Comparison of ENCODE assay signal across 8 mouse cellular contexts in genomic region chr19:3767781-3768696, GRCm38 (mm10). TPM values are rescaled to one million over a fixed set of nuclear protein-coding genes. Genes with fewer than 3 reads are reported as not detected.
DNase-seq lines count a peak whose midpoint lies in the region; ATAC-seq and TF ChIP-seq lines count a peak whose summit lies in the region.

No protein-coding gene starts in this region.

- DNase-seq in forebrain, embryonic 14.5 days (ENCODE audit: low spot score) = peak; percentile 97
- peak; percentile 90 to 92 for DNase-seq in heart, postnatal 14 days
- DNase-seq in layer of hippocampus, adult 11-12 months (ENCODE audit: low spot score) = peak; percentile 84
- DNase-seq in liver, postnatal 0 days = peak; percentile 87
- peak; percentile 88 for DNase-seq in telencephalon, adult 2 months (ENCODE audit: low read depth, low spot score)

- peak overlapping the region; percentile 86 for H3K27ac ChIP-seq in ES-Bruce4 (ENCODE audit: insufficient read depth, low read length)
- peak overlapping the region; percentile 100 for H3K27ac ChIP-seq in forebrain, embryonic 14.5 days (ENCODE audit: low read depth, low read length)
- peak overlapping the region; percentile 100 for H3K27ac ChIP-seq in liver, postnatal 0 days (ENCODE audit: low read depth)
- H3K27ac ChIP-seq in neural tube, embryonic 13.5 days (replicated peaks) = peak overlapping the region; percentile 100

- H3K4me2 ChIP-seq in forebrain, embryonic 14.5 days (ENCODE audit: low read length) = peak overlapping the region; percentile 89
- H3K4me2 ChIP-seq in liver, postnatal 0 days (ENCODE audit: low read depth, low read length) = peak overlapping the region; percentile 87
- peak overlapping the region; percentile 93 for H3K4me2 ChIP-seq in neural tube, embryonic 13.5 days

- TF ChIP-seq POLR2A in ES-Bruce4 (IDR thresholded peaks at IDR 0.05; ENCODE audit: insufficient read depth, low read length) = no peak

- 0 out of 2 replicates have a peak, but pooled peaks have one; percentile 10 for TF ChIP-seq EP300 in ES-Bruce4 (IDR thresholded peaks at IDR 0.05; ENCODE audit: insufficient read depth, low read depth, low read length)
- TF ChIP-seq EP300 in liver, postnatal 0 days (IDR thresholded peaks at IDR 0.05; ENCODE audit: low read depth) = 0 out of 2 replicates have a peak, but pooled peaks have one; percentile 44

- WGBS in forebrain, embryonic 14.5 days = under 1% methylated on average over 99 of the region's 111 CpGs
- 2% methylated on average over 100 of the region's 111 CpGs for WGBS in liver, postnatal 0 days (ENCODE audit: insufficient replicate concordance)
- WGBS in neural tube, embryonic 13.5 days = under 1% methylated on average over 111 of the region's 111 CpGs

- H3K36me3 ChIP-seq in ES-Bruce4 (ENCODE audit: control insufficient read depth, insufficient read depth, low read length, poor library complexity, severe bottlenecking) = no peaks in the 10 kb centered on the region
- H3K36me3 ChIP-seq in forebrain, embryonic 14.5 days (ENCODE audit: control insufficient read depth, insufficient read depth, low read length) = 0 out of 2 replicates have a peak, but pooled peaks cover 6% of the 10 kb centered on the region
- H3K36me3 ChIP-seq in liver, postnatal 0 days (replicated peaks; ENCODE audit: insufficient read depth, low read length) = 0 out of 2 replicates have a peak, but pooled peaks cover 3% of the 10 kb centered on the region
- no peaks in the 10 kb centered on the region for H3K36me3 ChIP-seq in neural tube, embryonic 13.5 days

- TF ChIP-seq CTCF in ES-Bruce4 (IDR thresholded peaks at IDR 0.05; ENCODE audit: low read depth, low read length) = no peak
- TF ChIP-seq CTCF in liver, postnatal 0 days (IDR thresholded peaks at IDR 0.05; ENCODE audit: low read depth) = no peak

- H3K27me3 ChIP-seq in ES-Bruce4 (ENCODE audit: control insufficient read depth, insufficient read depth, low read length, poor library complexity, severe bottlenecking) = no peaks in the 10 kb centered on the region
- H3K27me3 ChIP-seq in forebrain, embryonic 14.5 days (replicated peaks; ENCODE audit: control insufficient read depth, insufficient read depth, low read length) = no peaks in the 10 kb centered on the region
- no peaks in the 10 kb centered on the region for H3K27me3 ChIP-seq in liver, postnatal 0 days (ENCODE audit: insufficient read depth, low read length)
- no peaks in the 10 kb centered on the region for H3K27me3 ChIP-seq in neural tube, embryonic 13.5 days

- H3K4me1 ChIP-seq in ES-Bruce4 (ENCODE audit: control insufficient read depth, insufficient read depth, low read length) = peaks cover 2% of the 10 kb centered on the region
- H3K4me1 ChIP-seq in forebrain, embryonic 14.5 days (ENCODE audit: control insufficient read depth, insufficient read depth, low read length) = peaks cover 12% of the 10 kb centered on the region
- peaks cover 15% of the 10 kb centered on the region for H3K4me1 ChIP-seq in liver, postnatal 0 days (ENCODE audit: insufficient read depth)
- H3K4me1 ChIP-seq in neural tube, embryonic 13.5 days (replicated peaks) = peaks cover 42% of the 10 kb centered on the region

- peak; percentile 33; the same call in 1 of the 2 replicates for ATAC-seq in cerebellum, adult (ENCODE audit: insufficient number of reproducible peaks, low FRiP score, low TSS enrichment)
- ATAC-seq in forebrain, embryonic 14.5 days = peak; percentile 74
- ATAC-seq in liver, postnatal 0 days = peak; percentile 69
- ATAC-seq in neural tube, embryonic 13.5 days (ENCODE audit: low read depth) = peak; percentile 80

- H3K9me3 ChIP-seq in ES-Bruce4 (replicated peaks; ENCODE audit: control insufficient read depth, insufficient read depth, low read length, poor library complexity, severe bottlenecking) = no peaks in the 10 kb centered on the region
- no peaks in the 10 kb centered on the region for H3K9me3 ChIP-seq in forebrain, embryonic 14.5 days (replicated peaks; ENCODE audit: control insufficient read depth, low read length)
- H3K9me3 ChIP-seq in liver, postnatal 0 days (ENCODE audit: low read length) = no peaks in the 10 kb centered on the region
- H3K9me3 ChIP-seq in neural tube, embryonic 13.5 days = no peaks in the 10 kb centered on the region

- intact Hi-C loops in heart, postnatal 14 days (cut with DNase I) = loop anchor here (5.0 kb wide), 1 partner anchor 214 kb away; no protein-coding TSS in a partner anchor

- H3K4me3 ChIP-seq in ES-Bruce4 (ENCODE audit: low read depth, low read length) = peak overlapping the region; percentile 63
- peak overlapping the region; percentile 99 for H3K4me3 ChIP-seq in forebrain, embryonic 14.5 days (ENCODE audit: low read depth, low read length)
- peak overlapping the region; percentile 99 for H3K4me3 ChIP-seq in liver, postnatal 0 days (ENCODE audit: low read depth, low read length)
- H3K4me3 ChIP-seq in neural tube, embryonic 13.5 days = peak overlapping the region; percentile 72

- H3K9ac ChIP-seq in ES-Bruce4 (ENCODE audit: low read depth, poor library complexity, severe bottlenecking) = peak overlapping the region; percentile 96
- H3K9ac ChIP-seq in forebrain, embryonic 14.5 days (ENCODE audit: low read length) = peak overlapping the region; percentile 100
- peak overlapping the region; percentile 100 for H3K9ac ChIP-seq in liver, postnatal 0 days (replicated peaks)
- H3K9ac ChIP-seq in neural tube, embryonic 13.5 days = peak overlapping the region; percentile 99

RNA-seq across cellular contexts. Expression of gene Kmt5b, which starts 0.8 kb away (rescaled TPM):
- 34.6 and 39.4 TPM in 2 replicates for polyA plus RNA-seq in ES-Bruce4 (2011; ENCODE audit: insufficient read depth, insufficient read length, low read depth, missing spikeins)
- 32.8 and 48.7 TPM in 2 replicates for polyA plus RNA-seq in forebrain, embryonic 14.5 days (2014; fragmentation: Nextera tagmentation; extraction: Ambion mirVana)
- 10 to 100 TPM; 35.3 to 40.1 TPM for total RNA-seq in heart, postnatal 14 days (2021)
- 4.7 and 6.2 TPM in 2 replicates for polyA plus RNA-seq in liver, postnatal 0 days (2015; fragmentation: Nextera tagmentation; extraction: Ambion mirVana)
- 43.7 and 45.7 TPM in 2 replicates for polyA plus RNA-seq in neural tube, embryonic 13.5 days (2015; fragmentation: Nextera tagmentation; extraction: Ambion mirVana)

RNA-seq across cellular contexts. Expression of gene 1810055G02Rik, which starts 59.9 kb away (rescaled TPM):
- polyA plus RNA-seq in ES-Bruce4 (2011; ENCODE audit: insufficient read depth, insufficient read length, low read depth, missing spikeins) = 30.7 and 31.8 TPM in 2 replicates
- 29.7 and 34.6 TPM in 2 replicates for polyA plus RNA-seq in forebrain, embryonic 14.5 days (2014; fragmentation: Nextera tagmentation; extraction: Ambion mirVana)
- 1 to 10 TPM; 8.9 TPM for total RNA-seq in heart, postnatal 14 days (2021)
- polyA plus RNA-seq in liver, postnatal 0 days (2015; fragmentation: Nextera tagmentation; extraction: Ambion mirVana) = 48.2 and 52.7 TPM in 2 replicates
- 38.5 and 42.5 TPM in 2 replicates for polyA plus RNA-seq in neural tube, embryonic 13.5 days (2015; fragmentation: Nextera tagmentation; extraction: Ambion mirVana)

Comparison
In these comparisons a context has a peak if more than half of its experiments do, and no peak if none do; other contexts are left out.
1. Peak in every context shown above with its lines: DNase-seq, ATAC-seq, H3K4me3 ChIP-seq and H3K27ac ChIP-seq.